Mouse (Mus musculus) midbrain, embryonic 11.5 days (tissue): ENCODE results near the gene 1700017B05Rik. TPM values are rescaled to one million over a fixed set of nuclear protein-coding genes. Genes with fewer than 3 reads are reported as not detected.

Experiments
- ATAC-seq: fragments of 200-750 bp; cut with Nextera tagmentation; 2 replicates; pipeline ENCODE4 v1.8.0; 2017; ENCODE audit warnings: moderate TSS enrichment, moderate library complexity; ENCODE audit not compliant: low FRiP score
- DNase-seq: peaks from one replicate; pipeline ENCODE4 v3.0.0; 2015; ENCODE audit warnings: low spot score; ENCODE audit errors: missing footprints
- H3K27ac ChIP-seq: fragments of 300-500 bp; sonication (generic); 2 replicates; pipeline ENCODE4 v1.5.1; 2014; ENCODE audit warnings: low read depth, low read length
- H3K27me3 ChIP-seq: fragments of 300-500 bp; sonication (generic); 2 replicates; pipeline ENCODE4 v1.6.1; 2014; ENCODE audit warnings: mild to moderate bottlenecking, low read length, moderate library complexity, mixed read lengths; ENCODE audit not compliant: control insufficient read depth, insufficient read depth
- H3K36me3 ChIP-seq: fragments of 300-500 bp; sonication (generic); 2 replicates; pipeline ENCODE4 v1.6.1; 2014; ENCODE audit warnings: mild to moderate bottlenecking, low read length, moderate library complexity, mixed read lengths; ENCODE audit not compliant: control insufficient read depth, insufficient read depth
- H3K4me1 ChIP-seq: fragments of 300-500 bp; sonication (generic); 2 replicates; pipeline ENCODE4 v1.6.1; 2014; ENCODE audit warnings: low read length; ENCODE audit not compliant: control insufficient read depth, insufficient read depth
- H3K4me2 ChIP-seq: fragments of 300-500 bp; sonication (generic); 2 replicates; pipeline ENCODE4 v1.6.1; 2014; ENCODE audit warnings: mild to moderate bottlenecking, moderate library complexity
- H3K4me3 ChIP-seq: fragments of 300-500 bp; sonication (generic); 2 replicates; pipeline ENCODE4 v1.5.1; 2014; ENCODE audit warnings: low read depth, low read length
- H3K9ac ChIP-seq: fragments of 300-500 bp; sonication (generic); 2 replicates; pipeline ENCODE4 v1.6.1; 2014; ENCODE audit warnings: low read length
- H3K9me3 ChIP-seq: fragments of 300-500 bp; sonication (generic); 2 replicates; pipeline ENCODE4 v1.6.1; 2016; ENCODE audit warnings: low read length; ENCODE audit not compliant: control insufficient read depth
- WGBS: fragments of 180-500 bp; shearing (Covaris S2); extraction: QIAGEN DNeasy Blood & Tissue Kit; methylation state at CpG from one replicate; pipeline ENCODE4 v1.1.7; 2014; 5-methylcytosine and 5-hydroxymethylcytosine counted together
- polyA plus RNA-seq: library from polyadenylated mRNA; unstranded; fragments of >200 nt; fragmentation: Nextera tagmentation; extraction: Ambion mirVana; gene quantifications from 2 replicates; pipeline ENCODE4 v1.2.1, GENCODE M21; 2014

The 1700017B05Rik gene
- polyA plus RNA-seq, 1 experiment from 2014 or later: 9.3 TPM

- no peak overlapping the region for H3K4me3 ChIP-seq
- no peaks in the 10 kb centered on the region for H3K36me3 ChIP-seq
- no peak overlapping the region for H3K9ac ChIP-seq
- H3K4me1 ChIP-seq: no peaks in the 10 kb centered on the region
- H3K27me3 ChIP-seq: no peaks in the 10 kb centered on the region
- H3K9me3 ChIP-seq: no peaks in the 10 kb centered on the region
- H3K27ac ChIP-seq: no peak overlapping the region
- no peak overlapping the region for H3K4me2 ChIP-seq
- no peak for DNase-seq
- 95% methylated on average over 2 of the region's 2 CpGs for WGBS
- ATAC-seq: no peak
Measured at GRCm38 (mm10) chr9:57297938-57298337, 35.5 kb upstream of the 1700017B05Rik start.

DNA sequence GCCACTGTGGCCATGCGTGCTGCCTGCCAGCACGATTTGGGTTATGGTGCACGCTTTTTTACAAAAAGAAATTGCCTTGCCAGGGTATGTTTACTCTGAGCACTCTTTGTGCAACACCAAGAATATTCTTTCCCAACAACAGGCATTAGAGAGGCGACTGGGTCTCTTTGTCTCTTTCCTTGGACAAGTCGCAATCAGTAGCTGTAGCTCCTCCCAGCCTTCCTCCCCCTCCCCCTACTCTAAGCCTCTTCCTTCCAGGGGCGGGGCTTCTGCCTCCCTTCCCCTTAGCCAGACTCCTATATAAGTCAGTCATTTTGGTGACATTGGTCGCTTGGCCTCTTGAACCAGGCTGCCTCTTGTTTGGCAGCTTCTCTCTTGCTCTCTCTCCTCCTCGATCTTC is 33.9 kb upstream of the 1700017B05Rik start:
- no peak for ATAC-seq
- no peaks in the 10 kb centered on the region for H3K36me3 ChIP-seq
- 62% methylated on average over 8 of the region's 8 CpGs for WGBS
- H3K27ac ChIP-seq: no peak overlapping the region
- H3K4me3 ChIP-seq: no peak overlapping the region
- DNase-seq: no peak
- no peak overlapping the region for H3K4me2 ChIP-seq
- no peaks in the 10 kb centered on the region for H3K27me3 ChIP-seq
- H3K4me1 ChIP-seq: no peaks in the 10 kb centered on the region
- H3K9ac ChIP-seq: no peak overlapping the region
- no peaks in the 10 kb centered on the region for H3K9me3 ChIP-seq

DNA sequence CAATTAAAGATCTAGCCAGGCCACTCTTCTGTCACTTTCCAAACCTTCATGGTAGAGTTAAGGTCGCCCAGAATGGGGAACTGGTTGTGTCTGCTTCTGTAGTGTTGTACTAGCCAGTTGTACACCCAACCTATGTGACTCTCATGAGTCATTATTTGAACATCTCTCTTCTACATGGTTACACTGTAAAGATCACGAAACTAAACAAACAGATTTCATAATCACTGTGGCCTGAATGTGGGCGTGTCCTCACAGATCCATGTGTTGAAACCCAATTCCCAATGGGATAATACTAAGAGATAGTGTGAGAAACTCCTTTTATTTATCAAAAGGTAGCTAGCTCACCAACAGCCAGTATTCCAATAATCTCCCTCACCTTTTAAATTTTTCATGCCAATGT is 33.3 kb upstream of the 1700017B05Rik start:
- H3K27ac ChIP-seq: no peak overlapping the region
- 80% methylated on average over 3 of the region's 3 CpGs for WGBS

GRCm38 (mm10) chr9:57294905-57295304 is 32.5 kb upstream of the 1700017B05Rik start:
- H3K4me2 ChIP-seq: no peak overlapping the region
- H3K9me3 ChIP-seq: no peaks in the 10 kb centered on the region
- no peak for ATAC-seq
- no peaks in the 10 kb centered on the region for H3K27me3 ChIP-seq
- no peak for DNase-seq
- H3K4me1 ChIP-seq: no peaks in the 10 kb centered on the region
- no peaks in the 10 kb centered on the region for H3K36me3 ChIP-seq
- WGBS: 77% methylated on average over 3 of the region's 3 CpGs
- H3K4me3 ChIP-seq: no peak overlapping the region
- no peak overlapping the region for H3K27ac ChIP-seq
- no peak overlapping the region for H3K9ac ChIP-seq

More for the DNA sequence above, 33.3 kb upstream of the 1700017B05Rik start:
- DNase-seq (no peak), ATAC-seq (no peak)
- Histone ChIP-seq H3K27me3 (no peaks in the 10 kb centered on the region), H3K9me3 (no peaks in the 10 kb centered on the region), H3K9ac (no peak overlapping the region), H3K36me3 (no peaks in the 10 kb centered on the region), H3K4me3 (no peak overlapping the region), H3K4me2 (no peak overlapping the region), H3K4me1 (no peaks in the 10 kb centered on the region)

DNA sequence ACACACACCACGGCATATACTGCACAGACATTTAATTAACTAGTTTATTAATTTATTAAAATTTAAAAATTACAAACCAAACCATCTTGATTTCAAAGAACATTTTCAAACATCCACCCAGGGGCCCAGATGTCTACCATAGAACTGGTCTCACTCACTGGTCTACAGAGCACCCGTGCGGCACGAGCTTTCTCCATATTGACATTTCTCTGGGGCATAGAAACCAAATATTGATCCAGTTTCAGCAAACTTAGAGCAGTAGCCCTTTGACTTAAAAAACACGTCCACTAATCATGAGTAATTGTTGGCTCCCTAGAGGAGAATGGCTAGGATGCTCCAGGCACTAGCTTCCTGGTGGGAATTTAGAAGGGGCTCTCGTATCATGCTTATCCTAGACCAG is 24.8 kb upstream of the 1700017B05Rik start:
- WGBS: 85% methylated on average over 6 of the region's 6 CpGs
- H3K27ac ChIP-seq: no peak overlapping the region
- H3K27me3 ChIP-seq: no peaks in the 10 kb centered on the region
- H3K9ac ChIP-seq: no peak overlapping the region
- no peaks in the 10 kb centered on the region for H3K36me3 ChIP-seq
- H3K4me2 ChIP-seq: no peak overlapping the region
- ATAC-seq (no peak), DNase-seq (no peak)
- H3K4me1 ChIP-seq: no peaks in the 10 kb centered on the region
- H3K4me3 ChIP-seq: no peak overlapping the region
- no peaks in the 10 kb centered on the region for H3K9me3 ChIP-seq

DNA sequence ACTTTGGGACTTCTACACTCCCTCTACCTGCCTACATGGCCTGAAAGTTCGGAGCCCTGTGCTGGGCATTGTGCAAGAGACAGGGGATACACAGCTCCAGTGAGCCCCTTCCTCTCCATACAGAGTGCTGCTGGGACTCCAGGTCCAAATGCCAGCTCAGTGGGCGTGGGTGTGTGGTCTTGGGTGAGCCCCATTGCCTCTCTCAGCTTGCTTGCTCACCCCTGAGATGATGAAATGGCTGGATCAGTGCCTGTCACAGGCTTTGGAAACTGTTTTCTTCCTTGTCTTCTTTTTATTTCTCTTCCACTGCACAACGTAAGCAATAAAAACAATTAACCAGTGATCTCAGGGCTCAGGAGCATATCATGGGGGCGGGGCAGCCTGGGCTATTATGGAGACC is 20.9 kb upstream of the 1700017B05Rik start:
- WGBS: 79% methylated on average over 4 of the region's 4 CpGs
- Histone ChIP-seq H3K9ac (no peak overlapping the region), H3K4me2 (no peak overlapping the region)

DNA sequence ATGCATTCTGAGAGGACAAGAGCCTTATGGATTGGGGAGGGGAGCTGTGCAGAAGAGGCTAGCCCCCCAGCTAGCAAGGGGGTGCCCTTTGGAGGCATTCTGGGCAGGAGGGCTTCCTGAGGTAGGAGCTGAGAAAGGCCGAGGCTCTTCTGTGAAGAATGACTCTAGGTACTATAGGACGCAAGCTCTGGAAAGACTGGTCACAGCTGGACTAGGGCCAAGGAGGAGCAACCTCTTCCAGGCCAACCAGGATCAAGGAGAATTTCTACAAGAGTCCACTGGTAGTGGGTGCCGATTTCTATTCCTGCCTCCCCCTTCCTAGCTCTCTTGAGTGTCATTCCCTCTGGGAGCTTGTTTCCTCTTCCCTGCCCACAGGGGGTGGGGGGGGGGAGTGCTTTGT is 20.3 kb upstream of the 1700017B05Rik start:
- no peaks in the 10 kb centered on the region for H3K27me3 ChIP-seq
- WGBS: 77% methylated on average over 3 of the region's 3 CpGs
- no peak overlapping the region for H3K27ac ChIP-seq
- no peak overlapping the region for H3K4me2 ChIP-seq
- no peak overlapping the region for H3K9ac ChIP-seq
- H3K4me3 ChIP-seq: no peak overlapping the region
- ATAC-seq (no peak), DNase-seq (no peak)
- H3K36me3 ChIP-seq: no peaks in the 10 kb centered on the region
- H3K9me3 ChIP-seq: no peaks in the 10 kb centered on the region
- H3K4me1 ChIP-seq: no peaks in the 10 kb centered on the region; the same call in none of the 2 replicates

More for the DNA sequence above, 20.9 kb upstream of the 1700017B05Rik start:
- ATAC-seq (no peak), DNase-seq (no peak)
- H3K27ac ChIP-seq: no peak overlapping the region
- no peaks in the 10 kb centered on the region; the same call in none of the 2 replicates for H3K4me1 ChIP-seq
- no peak overlapping the region for H3K4me3 ChIP-seq
- H3K36me3 ChIP-seq: no peaks in the 10 kb centered on the region
- no peaks in the 10 kb centered on the region for H3K27me3 ChIP-seq
- no peaks in the 10 kb centered on the region for H3K9me3 ChIP-seq

GRCm38 (mm10) chr9:57281549-57281948 is 19.1 kb upstream of the 1700017B05Rik start:
- Histone ChIP-seq H3K4me3 (no peak overlapping the region; the same call in 1 of the 2 replicates), H3K9ac (peak overlapping the region; percentile 43), H3K27ac (no peak overlapping the region), H3K27me3 (no peaks in the 10 kb centered on the region), H3K4me1 (no peaks in the 10 kb centered on the region; the same call in none of the 2 replicates), H3K4me2 (peak overlapping the region; percentile 37), H3K9me3 (no peaks in the 10 kb centered on the region), H3K36me3 (no peaks in the 10 kb centered on the region)
- ATAC-seq (no peak), DNase-seq (peak; percentile 86)
- WGBS: 15% methylated on average over 20 of the region's 20 CpGs

DNA sequence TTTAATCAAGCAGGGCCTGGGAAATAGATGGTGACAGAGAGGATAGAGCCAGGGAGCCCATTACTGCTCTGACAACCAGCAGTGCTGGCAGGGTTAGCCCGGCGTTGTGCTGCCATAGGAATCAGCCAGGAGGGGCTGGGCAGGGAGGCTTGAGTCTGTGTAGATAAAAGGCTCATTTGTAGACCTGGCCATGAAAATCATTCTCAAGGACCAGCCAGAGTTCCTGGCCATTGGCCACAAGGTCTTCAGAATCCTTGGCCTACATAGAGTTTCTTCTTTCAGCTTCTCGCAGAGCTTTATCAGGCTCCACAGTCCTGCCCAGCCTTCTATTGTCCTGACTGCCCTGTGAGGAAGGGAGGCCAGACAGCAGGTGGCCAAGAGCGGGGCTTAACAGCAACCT is 17.0 kb upstream of the 1700017B05Rik start:
- no peaks in the 10 kb centered on the region; the same call in none of the 2 replicates for H3K4me1 ChIP-seq
- no peaks in the 10 kb centered on the region for H3K36me3 ChIP-seq
- ATAC-seq: no peak
- no peak for DNase-seq
- H3K9me3 ChIP-seq: no peaks in the 10 kb centered on the region
- H3K27me3 ChIP-seq: no peaks in the 10 kb centered on the region
- no peak overlapping the region for H3K4me2 ChIP-seq
- no peak overlapping the region for H3K4me3 ChIP-seq
- no peak overlapping the region for H3K9ac ChIP-seq
- whole genome bisulfite sequencing: 77% methylated on average over 4 of the region's 4 CpGs
- H3K27ac ChIP-seq: no peak overlapping the region
